Mouse (Mus musculus) heart, postnatal 10 days (tissue): ENCODE results near the gene Actrt1. TPM values are rescaled to one million over a fixed set of nuclear protein-coding genes. Genes with fewer than 3 reads are reported as not detected.

Source experiments
- DNase-seq, 2 experiments: peaks; one replicate each; pipeline ENCODE4 v3.0.0; 2021
- intact Hi-C: fragments of 180-260 bp; cut with DNase I; formaldehyde crosslinking; loops from one replicate; pipeline ENCODE4 v1.15.1; 2025
- total RNA-seq, 2 experiments: library from RNA; stranded (reverse); gene quantifications; 2 replicates each; pipeline ENCODE4 v1.2.3; 2021

The Actrt1 gene
- total RNA-seq = not detected

GRCm38 (mm10) chrX:46328707-46329106 is at the start of gene Actrt1:
Actrt1 (plus strand) TSS chrX:46329007.
- intact Hi-C loops = no loop called here
- no peak for DNase-seq

- intact Hi-C loops = no loop called here
- no peak for DNase-seq
Observed at GRCm38 (mm10) chrX:46331463-46332115, 2.8 kb downstream of the Actrt1 start.
